12 mouse cellular contexts compared by ENCODE assay signal in genomic region chr2:170280733-170281132, GRCm38 (mm10).
A peak's percentile ranks its signal among the peaks of the same experiment; 100 is the strongest.
DNase-seq lines count a peak whose midpoint lies in the region; ATAC-seq and TF ChIP-seq lines count a peak whose summit lies in the region.
"Had no signal": no experiment of that assay in that cellular context is flagged by ENCODE, and none has a peak within 500 bp of the region (broad histone marks: within the 10 kb centered on the region; RNA-seq: fewer than 3 reads in every experiment).

No protein-coding gene starts in this region.

- ATAC-seq in midbrain, postnatal 0 days (ENCODE audit: low FRiP score) = no peak
- ATAC-seq in midbrain, embryonic 11.5 days (ENCODE audit: low FRiP score) = no peak

- no peak for DNase-seq in heart, adult 2 months
- no peak for DNase-seq in heart, postnatal 4 days
- peak; percentile 63 for DNase-seq in midbrain, postnatal 0 days (ENCODE audit: low spot score)
- no peak for DNase-seq in midbrain, embryonic 11.5 days (ENCODE audit: low spot score, missing footprints)
- DNase-seq in splenic B cell, adult 2 months (ENCODE audit: low read depth, low spot score) = peak; percentile 38
- no peak for DNase-seq in gastrocnemius, adult 18-20 months (ENCODE audit: low spot score)
- no peak for DNase-seq in spleen, postnatal 4 days (ENCODE audit: low spot score in 2 of 2)
- DNase-seq: spleen, adult 18-20 months had no signal

- no peak overlapping the region for H3K9ac ChIP-seq in heart, adult 2 months (ENCODE audit: low read depth, low read length)
- no peak overlapping the region for H3K9ac ChIP-seq in midbrain, postnatal 0 days (replicated peaks; ENCODE audit: low read length, poor library complexity, severe bottlenecking)
- no peak overlapping the region for H3K9ac ChIP-seq in midbrain, embryonic 11.5 days (ENCODE audit: low read length)
- H3K9ac ChIP-seq: heart, embryonic 13.5 days; liver, embryonic 15.5 days had no signal

- no peak for TF ChIP-seq EP300 in heart, adult 2 months (IDR thresholded peaks at IDR 0.05; ENCODE audit: insufficient read depth, low read depth, low read length)

- no peaks in the 10 kb centered on the region for H3K4me1 ChIP-seq in heart, adult 2 months (ENCODE audit: control insufficient read depth, insufficient read depth, low read length)
- no peaks in the 10 kb centered on the region for H3K4me1 ChIP-seq in midbrain, postnatal 0 days (ENCODE audit: insufficient read depth, low read length)
- H3K4me1 ChIP-seq in midbrain, embryonic 11.5 days (ENCODE audit: control insufficient read depth, insufficient read depth, low read length) = 0 out of 2 replicates have a peak, but pooled peaks cover 3% of the 10 kb centered on the region
- no peaks in the 10 kb centered on the region; the same call in 1 of the 2 replicates for H3K4me1 ChIP-seq in bone marrow, adult 2 months (ENCODE audit: control insufficient read depth, insufficient read depth, low read length)
- H3K4me1 ChIP-seq: liver, embryonic 15.5 days had no signal

- H3K36me3 ChIP-seq in heart, adult 2 months (ENCODE audit: control insufficient read depth, insufficient read depth, low read length) = no peaks in the 10 kb centered on the region
- H3K36me3 ChIP-seq in midbrain, postnatal 0 days (ENCODE audit: insufficient read depth, low read length) = no peaks in the 10 kb centered on the region
- H3K36me3 ChIP-seq in midbrain, embryonic 11.5 days (ENCODE audit: control insufficient read depth, insufficient read depth, low read length) = no peaks in the 10 kb centered on the region
- no peaks in the 10 kb centered on the region for H3K36me3 ChIP-seq in splenic B cell, adult 2 months (ENCODE audit: control insufficient read depth, insufficient read depth, low read length, poor library complexity, severe bottlenecking)
- H3K36me3 ChIP-seq: G1E; heart, embryonic 13.5 days; liver, embryonic 15.5 days had no signal

- TF ChIP-seq CTCF in heart, adult 2 months (IDR thresholded peaks at IDR 0.05) = peak; percentile 51
- peak; percentile 65 for TF ChIP-seq CTCF in midbrain, postnatal 0 days (IDR thresholded peaks at IDR 0.05)
- TF ChIP-seq CTCF in bone marrow, adult 2 months (IDR thresholded peaks at IDR 0.05; ENCODE audit: control insufficient read depth, insufficient read depth, low read length) = peak; percentile 35; the same call in 1 of the 2 replicates

- no peaks in the 10 kb centered on the region for H3K9me3 ChIP-seq in midbrain, postnatal 0 days (ENCODE audit: low read length)
- no peaks in the 10 kb centered on the region for H3K9me3 ChIP-seq in midbrain, embryonic 11.5 days (ENCODE audit: control insufficient read depth, low read length)
- H3K9me3 ChIP-seq: G1E; heart, embryonic 13.5 days; liver, embryonic 15.5 days had no signal

- no peak overlapping the region for H3K27ac ChIP-seq in heart, adult 2 months
- H3K27ac ChIP-seq in midbrain, postnatal 0 days (ENCODE audit: low read depth, low read length) = no peak overlapping the region
- no peak overlapping the region for H3K27ac ChIP-seq in midbrain, embryonic 11.5 days (ENCODE audit: low read depth, low read length)
- no peak overlapping the region for H3K27ac ChIP-seq in bone marrow, adult 2 months (ENCODE audit: control insufficient read depth, insufficient read depth, low read depth, low read length, poor library complexity)
- H3K27ac ChIP-seq: heart, embryonic 13.5 days; liver, embryonic 15.5 days had no signal

- no peaks in the 10 kb centered on the region for H3K79me2 ChIP-seq in heart, adult 2 months (replicated peaks; ENCODE audit: control insufficient read depth, insufficient read depth, low read length)

- intact Hi-C loops in heart, adult 2 months (cut with DNase I) = no loop called here

- H3K4me2 ChIP-seq in midbrain, postnatal 0 days (ENCODE audit: low read depth, low read length, poor library complexity, severe bottlenecking) = no peak overlapping the region
- no peak overlapping the region for H3K4me2 ChIP-seq in midbrain, embryonic 11.5 days
- H3K4me2 ChIP-seq: heart, embryonic 13.5 days; liver, embryonic 15.5 days had no signal

- no peak for TF ChIP-seq POLR2A in heart, adult 2 months (IDR thresholded peaks at IDR 0.05; ENCODE audit: insufficient read depth, low read depth, low read length)
- TF ChIP-seq POLR2A in bone marrow, adult 2 months (IDR thresholded peaks at IDR 0.05; ENCODE audit: borderline replicate concordance, control insufficient read depth, low read depth, low read length) = no peak

- H3K4me3 ChIP-seq in heart, adult 2 months = no peak overlapping the region
- H3K4me3 ChIP-seq in midbrain, postnatal 0 days (ENCODE audit: low read depth, low read length) = no peak overlapping the region
- no peak overlapping the region for H3K4me3 ChIP-seq in midbrain, embryonic 11.5 days (ENCODE audit: low read depth, low read length)
- H3K4me3 ChIP-seq in bone marrow, adult 2 months (replicated peaks; ENCODE audit: control insufficient read depth, low read depth, low read length) = no peak overlapping the region
- H3K4me3 ChIP-seq: heart, embryonic 13.5 days; liver, embryonic 15.5 days had no signal

- H3K27me3 ChIP-seq in heart, adult 2 months (ENCODE audit: control insufficient read depth, insufficient read depth, low read length) = no peaks in the 10 kb centered on the region
- H3K27me3 ChIP-seq in midbrain, postnatal 0 days (ENCODE audit: insufficient read depth, low read length) = no peaks in the 10 kb centered on the region
- H3K27me3 ChIP-seq in midbrain, embryonic 11.5 days (ENCODE audit: control insufficient read depth, insufficient read depth, low read length) = no peaks in the 10 kb centered on the region
- no peaks in the 10 kb centered on the region for H3K27me3 ChIP-seq in splenic B cell, adult 2 months (ENCODE audit: control insufficient read depth, insufficient read depth, low read length, poor library complexity, severe bottlenecking)
- H3K27me3 ChIP-seq: heart, embryonic 13.5 days; liver, embryonic 15.5 days had no signal

- WGBS in heart, adult 2 months = 79% methylated on average over 6 of the region's 6 CpGs
- 65% methylated on average over 6 of the region's 6 CpGs for WGBS in midbrain, postnatal 0 days
- WGBS in midbrain, embryonic 11.5 days = 75% methylated on average over 6 of the region's 6 CpGs
- 68% methylated on average over 6 of the region's 6 CpGs for WGBS in bone marrow, adult 2 months

Comparison
In these comparisons a context has a peak if more than half of its experiments do, and no peak if none do; other contexts are left out.
1. DNase-seq: peak in midbrain, postnatal 0 days (single experiment) and splenic B cell, adult 2 months (single experiment); none in heart, adult 2 months (0 of 2), heart, postnatal 4 days (single experiment), midbrain, embryonic 11.5 days (single experiment), gastrocnemius, adult 18-20 months (single experiment) and spleen, postnatal 4 days (0 of 2).
2. Peak in every context shown above with its lines, with median percentiles within 50 percentile points of each other: CTCF ChIP-seq.